Mouse (Mus musculus) olfactory bulb, adult 2 months (tissue): Measurements from ENCODE around the gene Zfp46.

ENCODE experiments used
- CTCF ChIP-seq: fragments of 200-500 bp; IDR thresholded peaks from 2 replicates; pipeline ENCODE4 v1.5.1; 2012; ENCODE audit warnings: low read depth, mild to moderate bottlenecking, low read length, moderate library complexity; ENCODE audit not compliant: insufficient read depth
- POLR2A ChIP-seq: fragments of 200-500 bp; IDR thresholded peaks from 2 replicates; pipeline ENCODE4 v1.6.1; 2012; ENCODE audit warnings: mild to moderate bottlenecking, low read depth, low read length, moderate library complexity; ENCODE audit not compliant: insufficient read depth

GRCm38 (mm10) chr4:136261912-136262311, 22.6 kb upstream of the Zfp46 start:
- TF ChIP-seq CTCF (no peak), POLR2A (no peak)
